Mouse (Mus musculus): ENCODE measurements at regions not wholly inside any gene's neighbourhood (a gene's known extent, or its start where the extent isn't known, plus 50 kb on each side); places are given as distances from the start of the nearest gene placed in this dataset.

- DNase-seq = no peak
These were observed 988.5 kb upstream of the Tenm2 start for GRCm38 (mm10) chr11:38224300-38224699.

GRCm38 (mm10) chr11:38203347-38203746 is 967.6 kb upstream of the Tenm2 start:
- DNase-seq = no peak

GRCm38 (mm10) chr11:38201136-38201741 is 965.5 kb upstream of the Tenm2 start:
- DNase-seq = no peak

- no peak for DNase-seq
These were observed 958.0 kb upstream of the Tenm2 start for GRCm38 (mm10) chr11:38193719-38194118.

- no peak for DNase-seq
These were observed 956.3 kb upstream of the Tenm2 start for GRCm38 (mm10) chr11:38191895-38192547.

- DNase-seq = no peak
These were observed 955.7 kb upstream of the Tenm2 start for GRCm38 (mm10) chr11:38191437-38191836.

- DNase-seq = no peak
These were observed 935.0 kb upstream of the Tenm2 start for GRCm38 (mm10) chr11:38170721-38171120.

GRCm38 (mm10) chr11:38158310-38158709 is 922.5 kb upstream of the Tenm2 start:
- DNase-seq = no peak

- DNase-seq = no peak
These were observed 921.2 kb upstream of the Tenm2 start for GRCm38 (mm10) chr11:38156944-38157343.

- DNase-seq = no peak
These were observed 919.9 kb upstream of the Tenm2 start for GRCm38 (mm10) chr11:38155706-38156105.

GRCm38 (mm10) chr11:38143436-38143835 is 907.7 kb upstream of the Tenm2 start:
- DNase-seq = no peak

- no peak for DNase-seq
These were observed 893.1 kb upstream of the Tenm2 start for GRCm38 (mm10) chr11:38128851-38129250.

GRCm38 (mm10) chr11:38123789-38124330 is 888.1 kb upstream of the Tenm2 start:
- DNase-seq = no peak

GRCm38 (mm10) chr11:38122474-38122873 is 886.7 kb upstream of the Tenm2 start:
- no peak for DNase-seq

GRCm38 (mm10) chr11:38121051-38121616 is 885.4 kb upstream of the Tenm2 start:
- DNase-seq = no peak

GRCm38 (mm10) chr11:38117741-38118140 is 882.0 kb upstream of the Tenm2 start:
- no peak for DNase-seq

- no peak for DNase-seq
These were observed 856.4 kb upstream of the Tenm2 start for GRCm38 (mm10) chr11:38092202-38092601.

- no peak for DNase-seq
These were observed 839.5 kb upstream of the Tenm2 start for GRCm38 (mm10) chr11:38075171-38075732.

GRCm38 (mm10) chr11:38069635-38070034 is 833.9 kb upstream of the Tenm2 start:
- no peak for DNase-seq

- no peak for DNase-seq
These were observed 831.9 kb upstream of the Tenm2 start for GRCm38 (mm10) chr11:38067682-38068081.

- DNase-seq = peak; percentile 14 to 21
These were observed 830.3 kb upstream of the Tenm2 start for GRCm38 (mm10) chr11:38066091-38066490.

GRCm38 (mm10) chr11:38060105-38060504 is 824.3 kb upstream of the Tenm2 start:
- DNase-seq = no peak

GRCm38 (mm10) chr11:38058896-38059295 is 823.1 kb upstream of the Tenm2 start:
- DNase-seq = no peak
